Mouse (Mus musculus) kidney, adult 9 months (tissue): ENCODE measurements around the gene Furin.

Source experiments
- DNase-seq: peaks from one replicate; pipeline ENCODE4 v3.0.0; 2022

Furin gene

DNA sequence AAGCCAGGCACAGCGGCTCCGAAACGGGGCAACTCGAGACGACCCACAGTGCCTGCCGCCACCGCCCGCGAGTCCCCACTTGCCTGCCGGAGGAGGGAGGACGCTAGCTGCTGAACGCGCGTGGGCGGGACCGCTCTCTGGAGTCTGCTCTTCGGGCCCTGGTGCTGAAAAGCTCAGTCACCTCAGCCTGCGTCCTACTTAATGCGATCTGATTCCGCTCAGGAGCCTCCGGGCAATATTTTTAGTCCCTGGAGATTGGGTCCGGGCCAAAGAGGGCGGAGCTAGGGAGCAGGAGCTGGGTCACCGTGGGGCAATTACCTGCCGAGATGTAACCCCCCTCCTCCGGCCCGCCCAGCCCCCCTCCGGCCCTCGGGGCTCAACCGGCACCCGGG, 34.6 kb downstream of the Furin start:
- DNase-seq = peak; percentile 83

DNA sequence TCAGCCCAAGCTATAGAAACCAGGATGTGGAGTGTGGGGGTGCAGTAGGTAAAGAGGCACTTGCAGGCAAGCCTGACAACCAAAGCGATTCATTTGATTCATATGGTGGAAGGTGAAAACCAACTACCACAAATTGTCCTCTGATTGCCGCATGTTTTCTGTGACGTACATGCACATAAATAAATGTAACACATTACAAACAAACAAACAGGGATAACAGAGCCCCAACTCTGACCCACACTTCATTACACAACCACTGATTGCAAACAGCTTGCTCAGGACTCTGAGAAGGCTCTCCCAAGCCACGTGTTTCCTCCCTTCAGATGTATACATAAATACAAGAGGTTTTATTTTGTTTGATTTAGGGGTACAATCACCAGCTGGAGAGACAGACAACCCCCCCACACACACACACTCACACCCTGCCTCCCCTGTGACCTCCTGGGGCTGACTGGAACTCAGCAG, 35.2 kb downstream of the Furin start:
- no peak for DNase-seq

- no peak for DNase-seq
Measured at GRCm38 (mm10) chr7:80369461-80369860, 35.8 kb downstream of the Furin start.

- DNase-seq = no peak
Measured at GRCm38 (mm10) chr7:80368635-80369421, 36.4 kb downstream of the Furin start.

- no peak for DNase-seq
Measured at GRCm38 (mm10) chr7:80368009-80368408, 37.2 kb downstream of the Furin start.

GRCm38 (mm10) chr7:80367232-80367631, 38.0 kb downstream of the Furin start:
- no peak for DNase-seq

- peak; percentile 37 for DNase-seq
Measured at GRCm38 (mm10) chr7:80365759-80366158, 39.5 kb downstream of the Furin start.

DNA sequence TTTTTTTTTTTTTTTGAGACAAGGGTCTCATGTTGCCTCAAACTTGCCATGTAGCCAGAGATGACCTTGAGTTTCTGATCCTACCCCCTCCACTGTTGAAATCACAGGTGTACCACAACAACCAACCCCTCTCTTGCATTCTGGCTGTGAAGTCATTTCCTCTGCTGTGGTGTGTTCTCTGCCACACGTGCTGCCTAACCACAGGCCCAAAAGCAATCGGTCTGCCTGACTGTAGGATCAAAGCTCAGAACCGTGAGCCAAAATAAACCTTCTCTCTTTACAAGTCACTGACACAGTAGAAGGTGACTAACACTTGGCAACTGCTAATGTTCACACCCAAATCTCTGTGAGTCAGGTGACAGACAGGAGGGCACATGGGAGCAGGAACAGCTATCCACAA, 44.8 kb downstream of the Furin start:
- no peak for DNase-seq

DNA sequence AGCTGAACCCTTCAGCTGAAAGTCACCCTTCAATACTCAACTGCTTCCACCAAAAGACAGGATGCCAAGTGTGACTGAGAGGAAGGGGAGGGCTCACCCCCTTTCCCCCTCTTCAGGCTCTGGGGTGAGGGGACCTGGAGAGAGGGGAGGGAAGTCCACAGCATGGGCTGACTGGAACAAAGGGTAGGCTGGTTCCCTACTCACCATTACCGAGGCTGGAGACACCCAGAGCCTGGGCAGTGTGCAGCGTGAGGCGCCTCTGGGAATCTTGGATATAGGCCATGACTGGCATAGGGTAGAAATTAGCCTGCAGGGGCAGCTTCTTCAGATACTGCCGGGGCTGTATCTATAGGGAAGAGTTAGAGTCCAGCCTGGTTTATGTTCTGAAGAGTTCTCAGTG, 47.2 kb downstream of the Furin start:
- DNase-seq = no peak

DNA sequence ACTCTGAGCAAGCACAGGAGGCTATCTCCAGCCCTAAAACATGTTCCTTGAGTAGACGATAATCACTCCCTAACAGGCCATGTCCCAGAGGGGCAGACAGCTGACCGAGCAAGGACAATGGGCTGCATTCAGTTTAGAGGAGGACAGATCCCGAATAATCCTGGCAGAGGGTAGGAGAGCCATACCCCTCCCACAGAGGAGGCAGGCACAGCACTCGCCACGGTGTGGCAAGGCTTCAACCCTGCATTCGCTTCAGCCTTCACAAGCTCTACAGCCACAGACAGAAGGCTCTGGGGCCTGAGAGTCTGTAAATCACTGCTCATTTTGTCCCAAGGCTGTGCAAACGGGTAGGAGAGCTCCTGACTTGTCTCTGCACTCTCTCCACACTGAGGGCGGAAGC, 48.1 kb downstream of the Furin start:
- no peak for DNase-seq

- DNase-seq = no peak
Measured at GRCm38 (mm10) chr7:80356351-80356750, 48.9 kb downstream of the Furin start.

GRCm38 (mm10) chr7:80352920-80353319, 52.3 kb downstream of the Furin start:
- DNase-seq = no peak

DNA sequence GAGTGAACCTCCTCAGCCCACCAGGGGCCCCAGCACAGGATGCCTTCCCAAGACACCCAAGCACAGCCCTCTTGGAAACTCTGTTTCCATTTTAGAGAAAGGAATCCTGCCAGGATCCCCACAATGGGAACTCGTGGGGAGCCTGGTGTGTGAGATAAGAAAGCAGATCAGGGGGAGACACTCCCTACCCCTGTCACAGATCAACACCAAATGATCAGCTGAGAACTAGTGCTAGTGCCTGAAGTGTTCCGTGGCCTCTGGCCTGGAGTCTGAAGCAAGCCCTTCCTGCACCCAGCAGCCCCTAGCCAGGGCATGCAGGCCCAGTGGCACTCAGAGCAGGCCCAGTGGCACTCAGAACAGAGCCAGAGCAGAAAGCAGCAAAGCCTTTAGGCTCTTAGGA, 54.4 kb downstream of the Furin start:
- no peak for DNase-seq

DNA sequence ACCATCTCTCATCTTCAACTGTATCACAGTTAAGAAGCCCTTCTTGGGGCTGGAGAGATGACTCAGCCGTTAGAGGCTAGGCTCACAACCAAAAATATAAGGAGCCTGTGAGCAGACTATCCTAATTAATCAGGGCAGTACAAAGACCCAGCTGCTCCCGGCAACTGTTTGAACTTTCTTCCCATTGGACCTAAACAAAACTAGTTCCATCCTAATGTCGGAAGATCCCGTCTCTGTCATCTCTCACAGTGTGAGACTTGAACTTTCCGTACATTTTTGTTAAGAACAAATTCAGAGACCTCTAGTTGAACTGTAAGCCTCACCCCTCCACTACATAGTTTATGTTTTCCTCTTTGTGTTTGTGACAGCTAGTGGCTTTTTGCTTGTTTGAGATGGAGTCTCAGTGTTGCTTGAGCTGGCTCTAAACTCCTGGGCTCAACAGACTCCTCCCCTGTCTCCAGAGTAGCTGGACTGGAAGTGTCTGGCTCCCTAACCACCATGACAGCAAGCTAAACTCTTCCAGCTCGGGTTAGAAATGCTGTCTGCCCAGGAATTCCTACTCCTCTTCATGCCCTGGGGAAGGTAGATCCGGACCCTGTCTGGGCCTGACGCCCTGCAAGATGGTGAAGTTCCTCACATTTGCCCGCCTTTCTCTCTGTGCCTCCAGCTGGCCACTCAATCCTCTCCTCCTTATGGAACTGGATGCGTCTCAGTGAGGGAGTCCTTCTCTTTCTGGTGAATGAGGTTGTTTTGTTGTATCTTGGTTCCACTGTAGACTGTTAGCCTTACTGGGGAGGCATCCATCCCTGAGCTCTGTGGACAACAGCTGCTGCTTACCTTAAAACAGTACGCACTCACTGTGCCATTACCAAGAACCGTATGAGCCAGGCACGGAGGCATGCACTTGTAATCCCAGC, 57.3 kb downstream of the Furin start:
- no peak for DNase-seq

DNA sequence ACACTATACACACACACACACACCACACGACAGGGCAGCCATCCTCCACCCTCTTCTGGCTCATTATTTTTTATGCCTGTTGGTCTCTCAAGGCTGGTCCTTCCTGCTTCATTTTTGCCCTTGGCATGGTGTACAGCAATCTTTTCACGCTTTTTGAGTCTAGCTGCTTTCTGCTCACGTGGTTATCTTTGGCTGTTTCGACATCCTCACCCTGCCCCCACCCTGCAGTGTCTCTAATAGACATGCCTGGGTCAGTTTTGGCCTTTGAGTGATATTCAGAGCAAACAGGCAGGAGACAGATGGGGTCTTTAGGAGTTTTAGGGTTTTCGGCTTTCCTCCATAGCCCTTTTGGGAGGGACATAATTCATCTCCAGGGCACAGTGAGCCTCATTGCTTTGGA, 58.4 kb downstream of the Furin start:
- no peak for DNase-seq

GRCm38 (mm10) chr7:80346173-80346572, 59.1 kb downstream of the Furin start:
- DNase-seq = no peak

DNA sequence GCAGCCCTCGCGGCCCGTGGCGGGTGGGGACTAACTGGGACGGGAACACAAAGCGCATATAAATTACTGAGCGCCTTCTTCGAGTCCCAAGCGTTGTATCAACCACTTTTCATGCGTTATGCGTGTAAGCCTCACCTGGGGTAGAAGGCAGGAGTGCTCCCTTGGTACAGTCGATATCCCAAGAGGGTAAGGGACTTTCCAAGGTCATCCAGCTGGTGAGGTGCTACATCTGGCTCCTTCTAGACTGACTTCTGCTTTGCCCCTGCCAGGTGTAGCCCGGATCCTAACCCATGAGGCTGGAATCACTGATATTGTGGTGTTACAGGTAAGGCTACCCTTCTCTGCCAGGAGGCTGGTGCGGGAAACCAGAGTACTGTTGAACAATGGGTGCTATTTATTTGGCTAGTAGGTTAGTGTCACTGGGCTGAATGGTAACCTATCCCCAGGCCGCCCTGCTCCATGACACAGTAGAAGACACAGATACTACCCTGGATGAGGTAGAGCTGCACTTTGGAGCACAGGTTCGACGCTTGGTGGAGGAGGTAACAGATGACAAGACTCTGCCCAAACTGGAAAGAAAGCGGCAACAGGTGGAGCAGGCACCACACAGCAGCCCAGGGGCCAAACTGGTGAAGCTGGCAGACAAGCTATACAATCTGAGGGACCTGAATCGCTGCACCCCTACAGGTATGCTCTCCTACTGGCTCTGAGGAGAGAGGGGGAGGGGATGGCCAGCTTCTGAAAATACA, 61.8 kb downstream of the Furin start:
- DNase-seq = no peak

- peak; percentile 95 for DNase-seq
Measured at GRCm38 (mm10) chr7:80342858-80343257, 62.4 kb downstream of the Furin start, which contains the start of gene Hddc3. Gene Hddc3, plus strand, starts transcription at chr7:80343104.

DNA sequence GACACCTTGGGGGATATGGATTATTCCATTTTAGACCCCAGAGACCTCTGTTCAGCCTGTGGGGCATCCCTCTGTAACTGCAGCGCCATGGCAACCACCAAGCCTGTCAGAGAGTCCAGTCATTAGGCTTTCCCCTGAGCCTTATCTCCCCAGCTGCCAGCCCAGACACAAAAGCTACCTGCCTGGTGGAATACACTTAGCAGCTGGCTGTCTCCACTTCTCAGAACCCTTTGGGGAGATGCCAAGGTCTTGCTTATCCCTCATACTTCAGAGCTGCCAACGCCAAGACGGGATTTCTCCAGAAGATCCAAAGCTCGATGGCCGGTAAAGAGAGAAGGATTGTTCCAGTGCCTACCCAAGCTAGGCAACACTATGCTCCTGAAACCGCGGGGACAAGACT, 63.4 kb downstream of the Furin start:
- DNase-seq = no peak

- DNase-seq = peak; percentile 79
Measured at GRCm38 (mm10) chr7:80340793-80341192, 64.4 kb downstream of the Furin start, which contains the start of gene Unc45a. Gene Unc45a, minus strand, starts transcription at chr7:80341005.

GRCm38 (mm10) chr7:80339793-80340628, 65.2 kb downstream of the Furin start:
- DNase-seq = peak; percentile 99

DNA sequence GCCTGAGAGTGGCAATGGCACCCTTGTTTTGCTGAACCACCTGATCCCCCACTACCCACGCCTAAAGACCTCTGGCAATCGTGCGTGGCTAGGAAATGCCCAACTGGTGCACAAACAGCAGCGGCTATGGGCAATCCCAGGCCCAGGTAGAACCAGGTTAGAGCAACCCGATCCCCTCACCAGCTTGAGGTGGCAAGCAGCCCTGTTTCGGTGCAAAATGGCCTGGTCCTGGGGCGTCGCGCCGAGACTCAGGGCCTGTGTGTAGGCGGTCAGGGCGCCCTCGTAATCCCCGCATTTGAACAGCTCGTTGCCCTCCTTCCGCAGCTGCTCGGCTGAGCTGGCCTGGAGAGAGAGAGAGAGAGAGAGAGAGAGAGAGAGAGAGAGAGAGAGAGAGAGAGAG, 65.9 kb downstream of the Furin start:
- DNase-seq = no peak
